Mouse (Mus musculus) R1 (cell line): Measurements from ENCODE around the gene Plin2.
A peak's percentile ranks its signal among the peaks of the same experiment; 100 is the strongest.
"Not testable (repeated sequence)": the region's sequence is repeated elsewhere in the genome, so short reads cannot be mapped to it uniquely, and the experiment has no call there.

Source experiments
- DNase-seq: peaks from one replicate; pipeline ENCODE4 v3.0.0-alpha.2; 2018; ENCODE audit warnings: low read depth, low spot score

The Plin2 gene

DNA sequence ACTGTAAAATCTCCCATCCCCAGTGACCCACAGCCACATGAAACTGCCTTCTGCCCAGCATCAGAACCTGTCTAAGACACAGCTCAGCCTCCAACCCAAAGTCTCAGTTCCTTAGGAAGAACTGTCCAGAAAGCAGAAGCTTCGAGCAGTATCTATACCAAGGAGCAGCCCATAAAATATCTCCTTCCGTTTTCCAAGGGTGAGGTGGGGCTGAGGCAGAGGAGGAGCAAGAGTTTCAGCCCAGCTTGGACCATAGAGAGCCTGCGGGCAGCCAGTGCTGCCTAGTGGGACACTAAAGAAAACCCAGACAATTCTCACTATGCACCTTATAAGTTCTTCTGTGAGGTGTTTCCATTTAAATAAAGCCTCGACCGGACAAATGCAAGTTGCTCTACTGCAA, 37.3 kb downstream of the Plin2 start:
- not testable (repeated sequence) for DNase-seq

DNA sequence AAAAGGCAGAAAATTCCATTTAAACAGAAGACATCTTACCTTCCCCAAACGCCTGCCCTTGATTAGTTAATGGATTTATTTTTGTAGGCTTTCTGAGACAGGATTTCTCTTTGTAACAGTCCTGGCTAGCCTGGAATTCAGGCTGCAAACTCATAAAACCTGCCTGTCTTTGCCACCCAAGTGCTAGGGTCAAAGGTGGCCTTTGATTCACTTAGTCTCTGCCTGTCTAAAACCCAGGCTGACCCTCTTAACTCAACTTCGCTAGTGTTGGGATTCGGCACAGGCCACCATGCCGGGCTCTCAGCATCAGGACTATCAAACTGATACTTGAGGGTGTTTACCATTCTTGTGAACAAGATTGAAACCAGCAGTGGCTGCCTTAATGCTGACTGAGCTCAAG, 38.0 kb downstream of the Plin2 start:
- DNase-seq: no peak

DNA sequence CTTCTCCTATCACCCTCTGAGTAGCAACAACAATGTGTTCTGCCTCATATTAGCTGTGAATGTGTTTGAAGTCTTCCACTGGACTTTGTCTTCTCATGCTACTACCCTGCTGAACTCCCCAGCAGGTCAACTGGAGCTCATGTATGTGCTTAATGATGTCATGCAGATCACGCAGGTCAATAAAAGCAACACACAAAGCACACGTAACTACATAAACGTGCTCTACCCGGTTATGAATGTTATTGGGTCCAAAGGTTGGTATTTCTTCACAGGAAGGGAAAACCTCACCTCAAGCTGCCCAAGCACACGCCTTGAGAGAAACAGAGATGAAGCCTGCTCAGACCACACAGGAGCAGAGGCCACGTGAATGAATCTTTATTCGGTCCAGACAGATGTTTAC, 43.4 kb downstream of the Plin2 start:
- not testable (repeated sequence) for DNase-seq

DNA sequence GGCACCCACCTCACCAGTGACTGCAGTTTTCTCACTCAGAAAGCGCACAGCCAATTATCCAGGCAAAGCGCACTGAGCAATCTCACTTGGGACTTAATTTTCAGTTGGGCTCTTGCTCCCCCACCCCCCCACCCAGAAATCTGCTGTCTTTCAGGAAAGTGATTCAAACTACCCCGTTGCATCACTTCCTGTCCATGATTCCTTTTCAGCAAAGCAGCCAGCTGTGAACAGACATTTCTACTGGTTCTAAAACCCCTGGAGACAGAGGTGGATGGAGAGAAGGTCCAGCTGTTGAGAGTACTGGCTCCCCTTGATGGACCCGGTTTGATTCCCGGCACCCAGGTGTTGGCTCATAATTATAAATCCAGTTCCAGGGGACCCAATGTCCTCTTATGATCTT, 44.4 kb downstream of the Plin2 start:
- no peak for DNase-seq

DNA sequence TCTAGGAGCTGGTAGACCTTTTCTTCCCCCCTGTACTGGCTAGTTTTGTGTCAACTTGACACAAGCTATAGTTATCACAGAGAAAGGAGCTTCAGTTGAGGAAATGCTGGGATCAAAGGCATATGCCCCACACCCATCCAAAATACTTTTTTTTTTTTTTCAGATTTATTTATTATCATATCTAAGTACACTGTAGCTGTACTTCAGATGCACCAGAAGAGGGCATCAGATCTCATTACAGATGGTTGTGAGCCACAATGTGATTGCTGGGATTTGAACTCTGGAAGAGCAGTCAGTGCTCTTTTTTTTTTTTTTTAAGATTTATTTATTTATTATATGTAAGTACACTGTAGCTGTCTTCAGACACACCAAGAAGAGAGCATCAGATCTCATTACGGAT, 47.3 kb downstream of the Plin2 start:
- not testable (repeated sequence) for DNase-seq

DNA sequence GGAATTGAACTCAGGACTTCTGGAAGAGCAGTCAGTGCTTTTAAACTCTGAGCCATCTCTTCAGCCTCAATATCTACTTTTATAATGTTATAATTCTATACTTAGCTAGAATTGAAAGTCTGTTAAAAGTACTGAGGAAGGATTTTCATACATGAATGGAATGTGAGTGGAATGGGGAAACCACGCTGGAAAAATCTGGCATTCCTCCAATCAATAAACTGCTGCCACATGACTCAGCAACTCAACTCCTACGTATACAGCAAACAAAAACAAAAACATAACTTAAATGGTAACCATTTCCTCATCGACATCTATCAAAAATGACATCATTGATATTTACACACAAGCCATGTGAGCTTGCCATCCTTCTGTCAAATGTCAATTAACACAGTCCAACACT, 47.7 kb downstream of the Plin2 start:
- DNase-seq: no peak

DNA sequence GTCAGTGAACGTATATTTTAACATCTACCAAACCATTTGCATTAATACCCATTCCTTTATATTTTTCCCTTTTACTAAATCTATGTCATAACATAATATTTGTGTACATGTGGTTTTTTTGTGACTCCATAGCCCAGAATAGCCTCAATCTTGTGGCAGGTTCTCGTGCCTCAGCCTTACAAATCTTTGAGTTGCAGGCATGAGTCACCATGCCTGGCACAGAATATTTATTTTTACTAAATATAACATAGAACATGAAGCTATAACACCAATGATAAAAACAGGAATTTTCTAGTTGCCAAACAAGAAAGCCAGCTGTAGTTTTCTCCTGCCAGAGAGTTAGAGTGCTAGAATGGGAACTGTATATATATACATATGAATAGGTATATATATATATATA, 49.4 kb downstream of the Plin2 start:
- no peak for DNase-seq

DNA sequence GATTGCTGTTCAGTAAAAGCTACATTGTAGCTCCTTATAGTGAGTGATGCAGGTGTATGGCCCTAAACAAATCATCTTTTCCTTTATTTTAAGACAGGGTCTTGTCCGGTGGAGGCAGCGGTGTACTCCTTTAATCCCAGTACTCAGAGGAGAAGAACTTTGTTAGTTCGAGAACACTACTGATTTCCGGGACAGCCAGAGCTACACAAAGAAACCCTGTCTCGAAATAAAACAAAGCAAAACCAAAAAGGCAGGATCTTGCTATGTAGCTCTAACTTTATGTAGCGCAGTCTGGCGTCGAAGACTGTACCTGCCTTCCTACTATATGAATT, 57.6 kb downstream of the Plin2 start:
- DNase-seq: no peak

DNA sequence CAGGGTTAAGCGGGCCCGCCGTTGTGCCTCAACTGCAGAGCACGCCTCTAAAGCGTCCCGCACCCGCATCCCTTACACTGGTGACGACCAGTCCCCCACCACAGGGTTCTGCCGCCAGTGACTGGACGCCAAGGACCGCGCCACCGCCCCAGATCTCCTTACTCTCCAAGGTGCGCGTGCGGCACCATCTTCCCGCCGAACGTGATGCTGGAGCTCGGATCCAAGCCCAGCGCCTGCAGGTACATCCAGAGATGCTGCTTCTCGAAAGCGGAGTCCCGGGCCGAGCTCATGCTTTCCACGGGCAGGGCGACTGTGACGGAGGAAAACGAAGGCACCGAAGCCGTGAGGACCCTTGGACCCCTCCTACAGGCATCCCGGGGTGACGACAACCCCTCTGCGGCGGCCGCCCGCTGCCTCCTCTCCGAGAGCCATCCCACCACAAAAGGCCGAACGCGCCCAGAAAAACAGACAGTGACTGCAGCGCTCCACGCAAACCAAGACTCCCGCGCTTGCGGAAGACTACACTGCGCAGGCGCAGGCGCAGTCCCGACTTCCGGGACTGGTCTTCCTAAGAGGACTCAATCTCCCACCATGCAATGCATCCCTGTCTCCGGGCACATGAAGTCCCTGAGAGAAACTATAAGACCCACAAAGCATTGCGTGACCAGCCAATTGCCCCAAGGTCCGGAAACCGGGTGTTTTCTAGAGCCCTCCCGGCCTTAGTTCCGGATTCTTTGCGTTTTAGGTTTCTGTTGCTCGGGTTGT, 58.2 kb downstream of the Plin2 start, which contains the start of gene Haus6:
Gene Haus6, minus strand, starts transcription at position 532 of the 765 bp plus-strand sequence.
- DNase-seq: peak; percentile 100
